Mouse (Mus musculus): Measurements from ENCODE around the gene Ubash3b. TPM values are rescaled to one million over a fixed set of nuclear protein-coding genes. Genes with fewer than 3 reads are reported as not detected.

Ubash3b gene
- polyA plus RNA-seq, 1 experiment from 2014 or later: 7.8 TPM

DNA sequence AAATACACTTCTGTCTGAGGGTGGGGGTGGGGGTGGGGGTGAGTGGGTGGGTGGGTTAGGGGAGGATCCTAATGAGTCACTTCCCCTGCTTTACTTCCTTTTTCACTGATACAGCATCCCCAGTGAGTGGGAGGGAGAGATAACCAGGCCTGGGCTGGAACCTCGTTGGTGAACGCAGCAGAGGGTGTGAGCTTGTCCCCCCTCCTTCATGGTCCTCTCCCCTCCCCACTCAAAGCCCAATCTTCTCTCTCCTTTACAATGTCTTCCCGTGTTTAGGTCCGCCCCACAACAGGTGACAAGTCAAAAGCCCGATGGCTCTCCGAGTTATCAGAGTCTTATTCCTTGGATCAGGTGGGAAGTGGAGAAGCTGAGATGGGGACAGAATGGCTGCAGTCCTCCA is 88.7 kb downstream of the Ubash3b start:
- Histone ChIP-seq H3K4me1 (peaks cover 41% of the 10 kb centered on the region), H3K27me3 (ENCODE audit: low read depth, poor library complexity, severe bottlenecking) (no peaks in the 10 kb centered on the region), H3K9me3 (replicated peaks) (no peaks in the 10 kb centered on the region), H3K4me3 (no peak overlapping the region), H3K36me3 (no peaks in the 10 kb centered on the region), H3K27ac (no peak overlapping the region)
- no peak for DNase-seq (ENCODE audit: low spot score)
- 78% methylated on average over 6 of the region's 6 CpGs for WGBS

DNA sequence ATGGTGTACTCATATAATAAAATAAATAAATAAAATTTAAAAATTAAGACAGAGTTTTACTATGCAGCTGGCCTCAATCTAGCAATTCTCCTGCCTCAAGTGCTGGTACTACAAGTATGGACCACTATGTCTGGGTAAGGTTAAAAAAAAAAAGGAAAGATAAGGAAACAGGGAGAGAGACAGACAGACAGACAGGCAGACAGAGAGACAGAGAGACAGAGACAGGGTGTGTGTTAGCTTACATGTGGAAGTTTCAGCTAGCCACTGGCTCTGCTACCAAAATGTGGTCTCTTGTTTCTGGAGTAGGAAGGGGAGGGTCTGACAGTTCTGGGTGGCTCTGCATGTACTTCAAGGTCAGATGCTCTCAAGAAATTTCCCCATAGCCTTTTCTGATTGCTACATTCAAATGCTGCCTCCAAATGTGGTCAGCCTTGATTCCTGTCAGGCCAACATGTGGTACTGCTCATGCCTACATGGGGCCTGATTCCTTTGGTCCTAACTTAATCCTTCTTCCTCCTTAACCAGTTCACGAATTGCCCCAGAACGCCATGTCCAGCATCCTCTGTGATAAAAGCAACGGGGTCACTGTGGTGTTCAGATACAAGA is 89.5 kb downstream of the Ubash3b start:
- whole genome bisulfite sequencing: 61% methylated on average over 3 of the region's 3 CpGs
- no peak for DNase-seq (ENCODE audit: low spot score)
- peaks cover 42% of the 10 kb centered on the region for H3K4me1 ChIP-seq

DNA sequence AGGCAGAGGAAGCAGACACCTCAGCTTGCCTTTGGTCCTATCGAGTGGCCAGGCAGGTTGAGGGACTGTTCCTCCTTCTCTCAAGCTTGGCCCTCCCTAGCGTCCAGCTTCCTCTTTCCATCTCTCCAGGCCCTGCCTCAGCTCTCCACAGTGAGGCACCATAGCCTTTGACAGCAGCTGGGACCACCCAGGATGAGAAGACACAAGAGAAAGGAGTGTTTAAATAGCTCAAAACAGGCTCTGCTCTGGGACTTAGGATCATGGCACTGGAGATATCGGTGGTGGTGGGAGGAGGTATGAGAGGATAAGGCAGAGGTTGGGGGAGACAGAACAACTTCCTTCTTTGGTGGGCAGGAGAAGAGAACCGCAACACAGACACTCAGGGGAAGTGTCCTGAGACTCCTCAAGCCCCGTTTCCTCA is 90.7 kb downstream of the Ubash3b start:
- 71% methylated on average over 5 of the region's 5 CpGs for WGBS
- no peaks in the 10 kb centered on the region for H3K9me3 ChIP-seq (replicated peaks)
- peak overlapping the region; percentile 30; the same call in 1 of the 2 replicates for H3K27ac ChIP-seq
- no peaks in the 10 kb centered on the region for H3K36me3 ChIP-seq
- peaks cover 33% of the 10 kb centered on the region for H3K4me1 ChIP-seq
- DNase-seq (ENCODE audit: low spot score): no peak
- no peak overlapping the region for H3K4me3 ChIP-seq
- no peaks in the 10 kb centered on the region for H3K27me3 ChIP-seq (ENCODE audit: low read depth, poor library complexity, severe bottlenecking)

More for the DNA sequence above, 89.5 kb downstream of the Ubash3b start:
- Histone ChIP-seq H3K4me3 (no peak overlapping the region), H3K36me3 (no peaks in the 10 kb centered on the region), H3K9me3 (replicated peaks) (no peaks in the 10 kb centered on the region), H3K27me3 (ENCODE audit: low read depth, poor library complexity, severe bottlenecking) (no peaks in the 10 kb centered on the region), H3K27ac (no peak overlapping the region)

DNA sequence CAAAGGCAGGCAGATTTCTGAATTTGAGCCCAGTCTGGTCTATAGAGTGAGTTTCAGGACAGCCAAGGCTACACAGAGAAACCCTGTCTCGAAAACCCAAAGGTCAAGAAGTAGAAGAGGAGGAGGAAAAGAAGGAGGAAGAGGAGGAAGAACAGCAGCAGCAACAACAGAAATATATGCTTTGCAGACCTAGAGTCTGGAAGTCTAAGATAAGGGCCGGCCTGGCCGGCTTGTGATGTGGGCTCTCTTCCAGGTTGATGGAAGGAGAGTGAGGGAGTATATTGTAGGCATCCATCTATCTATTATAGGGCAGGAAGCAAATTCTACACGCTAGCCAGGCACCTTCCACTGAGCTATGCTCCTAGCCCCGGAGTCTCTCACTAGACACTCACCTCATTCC is 92.0 kb downstream of the Ubash3b start:
- Histone ChIP-seq H3K9me3 (replicated peaks) (no peaks in the 10 kb centered on the region), H3K27me3 (ENCODE audit: low read depth, poor library complexity, severe bottlenecking) (no peaks in the 10 kb centered on the region), H3K4me1 (peaks cover 32% of the 10 kb centered on the region), H3K27ac (no peak overlapping the region), H3K36me3 (no peaks in the 10 kb centered on the region), H3K4me3 (no peak overlapping the region)
- WGBS: 89% methylated on average over 5 of the region's 5 CpGs
- DNase-seq (ENCODE audit: low spot score): no peak

DNA sequence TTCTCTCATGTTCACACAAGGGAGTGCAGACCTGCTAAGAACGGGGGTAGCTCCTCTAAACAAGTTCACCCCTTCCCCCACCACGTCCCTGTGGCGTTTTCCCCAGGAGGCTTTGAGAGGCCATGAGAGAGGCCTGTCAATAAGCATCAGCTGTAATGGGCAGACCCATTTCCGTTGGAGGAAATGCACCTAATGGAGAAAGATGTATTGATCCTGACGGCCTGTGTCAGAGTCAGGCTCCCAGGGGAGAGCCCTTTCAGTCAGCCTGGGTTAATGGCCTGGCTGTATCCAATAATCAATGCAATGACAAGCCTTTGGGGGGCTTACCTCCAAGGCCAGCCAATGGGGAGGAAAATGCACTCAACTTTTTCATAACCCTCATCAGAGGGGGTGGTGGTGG is 100.1 kb downstream of the Ubash3b start:
- H3K27ac ChIP-seq: peak overlapping the region; percentile 77
- WGBS: 33% methylated on average over 5 of the region's 5 CpGs

DNA sequence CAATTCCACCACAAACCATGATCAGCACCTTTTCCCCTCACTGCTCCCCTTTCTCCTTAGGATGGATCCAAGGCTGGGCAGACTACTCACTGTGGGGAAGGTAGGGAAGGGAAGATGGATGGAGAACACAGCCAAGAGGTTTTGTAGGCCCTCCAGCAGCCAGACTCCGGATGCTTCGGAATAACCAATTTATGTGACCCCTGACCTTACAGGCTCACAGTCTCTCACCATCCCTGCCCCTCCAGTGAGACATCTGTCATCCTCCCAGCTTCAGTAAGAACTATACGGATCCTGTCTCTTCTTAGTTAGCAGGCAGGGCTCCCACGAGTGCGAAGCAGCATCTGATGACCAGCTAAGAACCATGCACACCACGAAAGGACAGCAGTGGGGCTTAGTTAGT is 100.9 kb downstream of the Ubash3b start:
- H3K36me3 ChIP-seq: no peaks in the 10 kb centered on the region
- peak overlapping the region; percentile 77 for H3K27ac ChIP-seq
- peaks cover 32% of the 10 kb centered on the region for H3K4me1 ChIP-seq
- no peak for DNase-seq (ENCODE audit: low spot score)
- H3K27me3 ChIP-seq (ENCODE audit: low read depth, poor library complexity, severe bottlenecking): no peaks in the 10 kb centered on the region
- H3K4me3 ChIP-seq: no peak overlapping the region
- WGBS: 77% methylated on average over 6 of the region's 6 CpGs
- no peaks in the 10 kb centered on the region for H3K9me3 ChIP-seq (replicated peaks)

More for the DNA sequence above, 100.1 kb downstream of the Ubash3b start:
- no peak for DNase-seq (ENCODE audit: low spot score)
- Histone ChIP-seq H3K9me3 (replicated peaks) (no peaks in the 10 kb centered on the region), H3K4me1 (peaks cover 32% of the 10 kb centered on the region), H3K4me3 (no peak overlapping the region), H3K36me3 (no peaks in the 10 kb centered on the region), H3K27me3 (ENCODE audit: low read depth, poor library complexity, severe bottlenecking) (no peaks in the 10 kb centered on the region)

DNA sequence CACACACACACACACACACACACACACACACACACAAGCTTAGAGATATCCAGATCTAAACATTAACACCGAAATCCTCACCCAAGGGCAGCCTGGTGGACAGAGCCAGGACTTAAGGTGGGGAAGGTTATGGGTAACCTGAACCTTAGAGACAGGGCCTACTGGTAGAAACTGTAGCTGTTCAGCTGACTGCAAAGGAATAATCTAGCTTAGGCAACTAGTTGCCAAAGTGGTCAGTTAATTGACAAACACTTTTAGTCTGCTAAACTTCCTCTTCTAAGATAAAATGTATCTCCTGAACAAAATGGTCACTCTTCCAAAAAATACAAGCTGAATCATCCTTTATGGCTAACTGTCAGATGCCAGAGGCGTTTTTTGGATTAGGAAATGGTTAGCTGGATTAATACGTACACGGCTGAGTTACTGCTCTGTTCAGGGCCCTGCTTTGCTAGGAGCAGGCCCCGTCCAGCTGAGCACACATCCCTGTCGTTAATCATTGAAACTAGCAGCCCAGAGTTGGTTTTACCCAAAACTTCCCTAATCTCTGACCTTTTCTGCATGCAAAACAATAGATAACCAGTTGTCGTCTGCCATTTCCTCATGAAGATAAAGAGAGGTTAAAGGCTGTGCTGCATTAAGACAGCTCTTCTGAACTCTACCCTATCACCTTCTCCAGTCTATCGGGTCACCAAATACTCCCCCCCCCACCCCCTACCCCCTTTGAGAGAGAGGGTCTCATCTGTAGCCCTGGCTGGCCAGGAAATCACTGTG is 102.5 kb downstream of the Ubash3b start:
- WGBS: 63% methylated on average over 8 of the region's 8 CpGs
- Histone ChIP-seq H3K27ac (no peak overlapping the region), H3K9me3 (replicated peaks) (no peaks in the 10 kb centered on the region), H3K4me1 (peaks cover 26% of the 10 kb centered on the region), H3K4me3 (no peak overlapping the region), H3K27me3 (ENCODE audit: low read depth, poor library complexity, severe bottlenecking) (no peaks in the 10 kb centered on the region), H3K36me3 (no peaks in the 10 kb centered on the region; the same call in 1 of the 2 replicates)
- DNase-seq (ENCODE audit: low spot score): no peak

DNA sequence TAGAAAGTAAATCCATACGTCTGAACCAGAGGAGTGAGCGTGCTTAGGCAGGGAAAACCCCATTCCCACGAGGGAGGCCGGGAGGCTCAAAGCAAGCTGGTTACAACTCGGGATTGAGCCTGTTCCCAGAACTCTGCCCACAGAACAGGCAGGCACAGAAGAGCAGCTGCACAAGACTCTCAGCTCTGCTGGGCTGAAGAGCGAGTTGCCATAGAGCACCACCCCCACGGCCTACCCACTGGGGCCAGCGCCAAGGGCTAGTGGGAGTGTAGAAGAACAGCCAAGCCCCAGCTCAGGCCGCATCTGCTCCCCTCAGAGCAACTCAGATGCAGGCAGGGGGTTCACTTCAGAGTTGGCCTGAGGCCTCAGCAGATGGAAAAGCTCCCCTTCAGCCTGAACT is 107.3 kb downstream of the Ubash3b start:
- Histone ChIP-seq H3K9me3 (replicated peaks) (no peaks in the 10 kb centered on the region), H3K27me3 (ENCODE audit: low read depth, poor library complexity, severe bottlenecking) (no peaks in the 10 kb centered on the region), H3K36me3 (no peaks in the 10 kb centered on the region; the same call in 1 of the 2 replicates), H3K4me3 (no peak overlapping the region), H3K4me1 (no peaks in the 10 kb centered on the region; the same call in none of the 2 replicates), H3K27ac (no peak overlapping the region)
- no peak for DNase-seq (ENCODE audit: low spot score)
- 89% methylated on average over 9 of the region's 9 CpGs for WGBS

DNA sequence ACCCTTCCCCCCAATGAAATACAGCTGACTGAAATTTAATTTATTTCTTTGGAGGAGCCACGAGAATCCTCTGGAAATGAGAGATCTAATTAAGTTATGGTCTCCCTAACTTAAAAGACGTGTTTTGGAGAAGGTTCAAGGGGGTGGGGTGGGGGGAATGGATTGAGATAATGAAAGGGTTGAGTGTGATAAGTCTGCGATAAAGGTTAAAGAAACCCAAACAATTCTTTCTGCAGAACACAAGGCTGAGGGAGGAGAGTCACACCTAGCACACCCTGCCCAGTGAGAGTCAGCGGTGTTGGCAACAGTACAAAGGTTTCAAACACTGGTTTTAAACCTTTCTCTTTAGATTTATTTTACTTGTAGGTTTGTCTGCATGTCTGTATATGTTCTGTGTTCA is 108.0 kb downstream of the Ubash3b start:
- Histone ChIP-seq H3K27me3 (ENCODE audit: low read depth, poor library complexity, severe bottlenecking) (no peaks in the 10 kb centered on the region), H3K4me1 (no peaks in the 10 kb centered on the region; the same call in none of the 2 replicates), H3K9me3 (replicated peaks) (no peaks in the 10 kb centered on the region), H3K27ac (no peak overlapping the region), H3K4me3 (no peak overlapping the region), H3K36me3 (no peaks in the 10 kb centered on the region; the same call in 1 of the 2 replicates)
- no peak for DNase-seq (ENCODE audit: low spot score)
- 81% methylated on average over 4 of the region's 4 CpGs for WGBS

DNA sequence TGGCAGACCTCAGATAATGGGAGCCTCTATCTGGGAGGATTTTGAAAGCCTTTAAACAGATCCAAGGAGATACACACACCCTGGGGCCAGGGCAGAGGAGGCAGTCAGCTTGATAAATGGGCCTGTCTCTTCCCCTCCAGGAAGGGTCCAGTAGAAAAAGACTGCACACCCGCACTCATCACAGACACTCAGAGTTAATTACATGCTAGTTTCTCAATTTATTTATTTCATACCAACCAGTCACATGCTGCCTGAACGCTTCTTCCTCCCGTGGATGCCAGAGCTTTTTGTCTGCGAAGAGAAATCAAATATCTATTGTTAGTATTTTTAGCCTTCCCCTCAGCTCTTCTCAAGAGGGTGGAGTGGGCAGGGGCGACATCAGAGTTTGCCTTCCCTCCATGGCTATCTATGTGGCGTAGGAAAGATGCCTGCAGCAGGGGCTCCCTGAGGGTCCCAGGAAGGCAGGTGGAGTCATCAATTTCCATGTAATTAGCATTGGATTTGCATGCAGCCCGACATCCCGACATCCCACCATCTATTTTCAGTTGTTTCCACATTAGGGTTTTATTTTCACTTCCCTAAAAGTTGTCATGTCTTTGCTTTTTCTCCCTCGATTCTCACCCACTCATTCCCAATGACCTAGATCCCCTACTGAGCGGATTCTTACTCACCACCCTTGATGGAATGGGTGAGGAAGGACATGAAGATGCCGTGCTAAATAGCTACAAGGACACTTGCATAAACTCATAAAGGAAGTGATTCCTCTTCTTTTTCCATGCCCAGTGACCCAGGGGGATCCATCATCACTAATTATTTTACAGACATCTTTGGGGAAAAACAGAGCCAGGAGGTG is 110.2 kb downstream of the Ubash3b start:
- DNase-seq (ENCODE audit: low spot score): no peak
- H3K4me1 ChIP-seq: no peaks in the 10 kb centered on the region; the same call in none of the 2 replicates
- no peaks in the 10 kb centered on the region for H3K27me3 ChIP-seq (ENCODE audit: low read depth, poor library complexity, severe bottlenecking)
- WGBS: 66% methylated on average over 11 of the region's 11 CpGs
- H3K27ac ChIP-seq: no peak overlapping the region
- no peaks in the 10 kb centered on the region for H3K9me3 ChIP-seq (replicated peaks)
- H3K36me3 ChIP-seq: no peaks in the 10 kb centered on the region; the same call in 1 of the 2 replicates
- H3K4me3 ChIP-seq: no peak overlapping the region

DNA sequence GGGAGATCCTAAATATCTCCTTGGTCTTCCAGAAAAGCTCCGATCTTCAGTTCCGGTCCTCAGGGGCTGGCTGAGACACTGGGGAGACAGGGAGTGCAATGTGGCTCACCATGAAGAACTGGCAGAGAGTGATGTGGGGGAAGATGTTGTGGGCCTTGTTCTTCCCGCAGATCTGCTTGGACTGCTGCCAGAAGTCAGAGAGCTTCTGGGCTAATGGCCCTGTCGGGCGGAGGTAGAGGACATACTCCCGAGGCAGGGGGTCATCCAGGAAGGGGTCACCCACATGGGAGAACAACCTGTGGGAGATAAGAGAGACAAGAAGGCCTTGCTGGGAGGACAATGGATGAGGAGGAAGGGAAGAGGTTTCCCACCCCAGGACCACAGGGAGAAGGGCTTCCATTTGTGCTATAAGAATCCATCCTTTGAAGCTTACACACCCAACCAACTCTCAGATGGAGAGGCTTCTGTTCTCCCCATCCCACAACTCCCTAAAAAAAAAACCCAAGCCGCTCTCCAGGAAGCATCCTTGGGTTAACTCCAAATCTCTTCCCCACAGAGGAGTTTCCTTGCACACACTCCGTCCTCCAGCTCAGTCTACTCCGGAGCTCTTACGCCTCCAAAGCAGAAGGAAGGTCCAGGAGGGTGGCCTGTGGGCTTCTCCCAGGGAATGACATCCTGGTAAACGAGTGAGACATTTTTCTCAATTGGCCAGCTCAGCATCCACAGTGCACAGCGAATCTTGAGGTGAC is 111.0 kb downstream of the Ubash3b start:
- Histone ChIP-seq H3K27ac (no peak overlapping the region), H3K4me3 (no peak overlapping the region), H3K4me1 (no peaks in the 10 kb centered on the region; the same call in none of the 2 replicates), H3K9me3 (replicated peaks) (no peaks in the 10 kb centered on the region), H3K36me3 (no peaks in the 10 kb centered on the region; the same call in 1 of the 2 replicates), H3K27me3 (ENCODE audit: low read depth, poor library complexity, severe bottlenecking) (no peaks in the 10 kb centered on the region)
- DNase-seq (ENCODE audit: low spot score): no peak
- 82% methylated on average over 12 of the region's 12 CpGs for WGBS

DNA sequence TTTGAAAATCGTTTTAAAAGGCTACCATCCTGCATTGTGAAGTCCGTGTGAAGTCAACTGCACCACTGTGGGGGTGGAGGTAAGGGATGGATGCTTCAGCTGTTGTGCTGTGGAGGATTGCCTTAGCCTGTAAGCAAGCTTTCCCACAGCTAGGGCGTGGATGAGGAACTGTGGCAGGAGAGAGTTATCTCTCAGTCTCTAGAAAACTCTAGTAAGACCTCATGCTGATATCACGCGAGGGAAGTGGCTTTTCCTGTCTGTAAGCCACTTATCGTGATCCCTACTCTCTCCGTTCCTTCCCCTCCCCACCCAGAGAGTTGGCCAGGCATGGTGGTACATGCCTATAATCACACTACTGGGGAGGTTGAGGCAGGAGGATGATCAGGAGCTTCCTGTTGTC is 112.2 kb downstream of the Ubash3b start:
- whole genome bisulfite sequencing: 86% methylated on average over 7 of the region's 7 CpGs
- Histone ChIP-seq H3K4me1 (no peaks in the 10 kb centered on the region; the same call in none of the 2 replicates), H3K36me3 (no peaks in the 10 kb centered on the region; the same call in 1 of the 2 replicates), H3K27ac (no peak overlapping the region), H3K9me3 (replicated peaks) (no peaks in the 10 kb centered on the region), H3K27me3 (ENCODE audit: low read depth, poor library complexity, severe bottlenecking) (no peaks in the 10 kb centered on the region), H3K4me3 (no peak overlapping the region)
- no peak for DNase-seq (ENCODE audit: low spot score)
